Mouse (Mus musculus) liver, embryonic 11.5 days (tissue): ENCODE data around the gene Thap4. TPM values are rescaled to one million over a fixed set of nuclear protein-coding genes. Genes with fewer than 3 reads are reported as not detected.

Experiments used
- ATAC-seq: fragments of 200-750 bp; cut with Nextera tagmentation; replicated peaks from 2 replicates; pipeline ENCODE4 v1.8.0; 2017; ENCODE audit warnings: moderate number of reproducible peaks, mild to moderate bottlenecking, moderate TSS enrichment, moderate library complexity; ENCODE audit not compliant: low FRiP score
- DNase-seq: peaks from one replicate; pipeline ENCODE4 v3.0.0-alpha.2; 2017; ENCODE audit warnings: low spot score
- H3K27ac ChIP-seq: fragments of 300-500 bp; sonication (generic); 2 replicates; pipeline ENCODE4 v1.5.1; 2014; ENCODE audit warnings: mild to moderate bottlenecking, low read depth, low read length, control low read depth
- H3K27me3 ChIP-seq: fragments of 300-500 bp; sonication (generic); replicated peaks from 2 replicates; pipeline ENCODE4 v1.6.1; 2014; ENCODE audit warnings: low read length, mixed read lengths; ENCODE audit not compliant: control insufficient read depth, insufficient read depth
- H3K36me3 ChIP-seq: fragments of 300-500 bp; sonication (generic); 2 replicates; pipeline ENCODE4 v1.6.1; 2014; ENCODE audit warnings: mild to moderate bottlenecking, low read length, moderate library complexity, mixed read lengths; ENCODE audit not compliant: control insufficient read depth, insufficient read depth
- H3K4me1 ChIP-seq: fragments of 300-500 bp; sonication (generic); replicated peaks from 2 replicates; pipeline ENCODE4 v1.6.1; 2014; ENCODE audit warnings: low read length, mixed read lengths; ENCODE audit not compliant: control insufficient read depth, insufficient read depth
- H3K4me2 ChIP-seq: fragments of 300-500 bp; sonication (generic); 2 replicates; pipeline ENCODE4 v1.6.1; 2014; ENCODE audit warnings: mild to moderate bottlenecking, control low read depth, moderate library complexity
- H3K4me3 ChIP-seq: fragments of 300-500 bp; sonication (generic); 2 replicates; pipeline ENCODE4 v1.5.1; 2014; ENCODE audit warnings: low read depth, low read length, control low read depth
- H3K9ac ChIP-seq: fragments of 300-500 bp; sonication (generic); 2 replicates; pipeline ENCODE4 v1.6.1; 2014; ENCODE audit warnings: low read depth, low read length, control low read depth
- H3K9me3 ChIP-seq: fragments of 300-500 bp; sonication (generic); 2 replicates; pipeline ENCODE4 v1.6.1; 2016; ENCODE audit warnings: low read length, inconsistent platforms, mixed read lengths; ENCODE audit not compliant: control insufficient read depth
- WGBS: fragments of 180-500 bp; shearing (Covaris S2); extraction: QIAGEN DNeasy Blood & Tissue Kit; methylation state at CpG from one replicate; pipeline ENCODE4 v1.1.7; 2014; 5-methylcytosine and 5-hydroxymethylcytosine counted together
- polyA plus RNA-seq: library from polyadenylated mRNA; unstranded; fragments of >200 nt; fragmentation: Nextera tagmentation; extraction: Ambion mirVana; gene quantifications from 2 replicates; pipeline ENCODE4 v1.2.1, GENCODE M21; 2014

The Thap4 gene
- polyA plus RNA-seq, result 28.9 and 31.7 TPM in 2 replicates

DNA sequence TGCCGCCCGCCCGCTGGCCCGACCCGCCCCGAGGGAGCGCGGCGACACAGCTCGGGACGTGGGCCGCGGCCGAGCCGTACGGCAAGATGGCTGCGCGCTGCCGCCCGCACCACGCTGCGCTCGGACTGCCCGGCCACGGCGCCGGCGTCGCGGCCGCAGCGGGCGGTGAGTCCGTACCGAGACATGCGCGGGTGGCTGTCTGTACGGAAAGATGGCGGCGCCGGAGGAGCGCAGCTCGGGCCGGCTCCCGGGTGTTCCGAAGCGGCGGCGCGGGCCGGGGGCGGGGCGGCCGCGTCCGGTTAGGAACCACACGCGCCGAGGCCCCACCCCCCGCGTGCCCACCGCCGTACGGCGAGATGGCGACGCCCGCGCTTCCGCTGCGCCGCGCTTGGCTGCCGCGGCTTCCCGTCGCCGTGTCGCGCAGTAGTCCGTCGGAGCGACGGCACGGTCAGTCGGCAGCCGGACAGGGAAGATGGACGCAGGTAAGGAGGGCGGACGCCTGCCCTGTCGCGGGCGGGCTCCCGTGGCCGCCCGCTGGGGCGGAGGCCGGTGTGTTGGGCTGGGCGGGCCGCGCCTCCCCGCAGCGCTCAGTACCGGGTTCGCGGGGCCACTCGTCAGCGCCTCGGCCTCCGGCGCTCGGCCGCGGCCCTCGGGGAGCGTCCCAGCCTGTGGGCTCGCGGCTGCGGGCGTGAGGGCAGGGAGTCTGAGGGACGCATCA lies at the start of gene Thap4:
TSS of gene Thap4 (minus strand) at position 292 of the 718 bp plus-strand sequence.
- peak; percentile 86 for ATAC-seq
- peaks cover 4% of the 10 kb centered on the region; the same call in 1 of the 2 replicates for H3K36me3 ChIP-seq
- H3K4me1 ChIP-seq, result peaks cover 18% of the 10 kb centered on the region
- peak; percentile 87 for DNase-seq
- H3K4me2 ChIP-seq, result peak within 1 kb of the TSS; percentile 97
- peak within 1 kb of the TSS; percentile 93 for H3K4me3 ChIP-seq
- WGBS, result under 1% methylated on average over 87 of the region's 121 CpGs
- peak within 1 kb of the TSS; percentile 83 for H3K27ac ChIP-seq
- H3K9ac ChIP-seq, result peak within 1 kb of the TSS; percentile 87
- H3K9me3 ChIP-seq, result no peaks in the 10 kb centered on the region
- H3K27me3 ChIP-seq, result no peaks in the 10 kb centered on the region

DNA sequence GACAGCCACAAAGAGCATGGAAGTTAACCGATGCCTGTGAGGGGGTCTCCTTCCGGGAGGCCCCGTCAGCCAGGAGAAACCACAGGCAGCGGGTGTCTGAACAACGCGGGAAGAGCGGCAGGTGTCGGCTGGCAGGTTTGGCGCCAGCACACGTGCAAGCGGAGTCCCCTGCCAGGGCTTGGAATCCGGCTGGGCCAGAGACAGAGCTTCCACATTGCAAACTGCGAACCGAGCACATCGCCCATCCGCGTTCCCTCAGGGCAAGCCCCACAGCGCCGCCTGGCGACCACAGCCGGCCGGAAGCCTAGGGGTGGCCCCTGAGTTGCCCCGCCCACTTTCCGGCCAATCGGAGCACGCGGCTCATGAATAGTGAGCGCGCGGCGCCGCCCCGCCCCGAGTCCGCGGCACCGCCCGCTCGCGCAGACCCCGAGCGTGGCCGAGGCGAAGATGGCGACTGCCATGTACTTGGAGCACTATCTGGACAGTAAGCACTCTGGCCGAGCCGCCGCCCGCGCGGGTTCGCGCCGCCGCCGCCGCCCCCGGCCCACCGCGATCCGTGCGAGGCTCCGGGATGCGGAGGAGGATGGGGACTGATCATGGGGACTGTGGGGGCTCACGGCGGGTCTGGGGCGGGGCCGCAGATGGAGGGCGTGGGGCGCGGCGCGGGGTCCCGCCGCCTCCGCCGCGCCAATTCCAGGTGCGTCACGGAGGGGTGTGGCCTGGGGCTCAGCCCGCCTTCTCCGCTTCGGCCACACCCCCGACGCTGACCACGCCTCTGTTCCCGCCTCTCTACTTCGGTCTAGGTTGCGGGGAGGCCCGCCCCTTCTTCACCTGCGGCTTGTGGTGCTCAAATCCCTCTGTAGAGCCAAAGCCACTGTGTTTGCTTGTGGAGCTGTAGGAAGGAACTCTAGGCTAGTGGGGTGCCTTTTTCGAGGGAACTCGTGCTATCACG lies 49.2 kb upstream of the Thap4 start, which contains the start of gene Ing5:
TSS of gene Ing5 (plus strand) at position 410 of the 952 bp plus-strand sequence.
- H3K27me3 ChIP-seq, result no peaks in the 10 kb centered on the region
- H3K4me1 ChIP-seq, result peaks cover 37% of the 10 kb centered on the region
- H3K9me3 ChIP-seq, result no peaks in the 10 kb centered on the region
- WGBS, result under 1% methylated on average over 88 of the region's 94 CpGs
- peak within 1 kb of the TSS; percentile 70 for H3K4me3 ChIP-seq
- H3K36me3 ChIP-seq, result peaks cover 30% of the 10 kb centered on the region
- DNase-seq (peak; percentile 99), ATAC-seq (peak; percentile 90)
- peak within 1 kb of the TSS; percentile 77 for H3K4me2 ChIP-seq
- H3K9ac ChIP-seq, result peak within 1 kb of the TSS; percentile 84
- peak within 1 kb of the TSS; percentile 95 for H3K27ac ChIP-seq

DNA sequence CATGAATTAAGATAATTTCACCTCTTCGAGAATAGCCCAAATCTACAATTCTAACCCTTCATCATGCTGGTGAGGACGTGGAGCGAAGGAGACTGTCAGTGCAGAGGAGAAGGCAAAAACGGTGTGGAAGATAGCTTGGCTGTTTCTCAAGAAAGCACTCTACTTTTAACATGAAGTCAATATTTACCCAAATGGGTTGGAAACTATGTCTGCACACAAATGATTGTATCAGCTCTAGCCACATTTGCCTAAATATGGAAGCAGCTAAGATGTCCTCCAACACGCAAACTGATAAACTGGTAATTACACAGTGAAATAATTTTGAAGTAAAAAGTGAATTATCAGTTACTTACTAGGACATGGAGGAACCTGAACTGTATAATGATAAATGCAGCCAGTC lies 48.1 kb upstream of the Thap4 start:
- H3K27ac ChIP-seq, result peak overlapping the region; percentile 95
- no peak for DNase-seq
- peak overlapping the region; percentile 69 for H3K9ac ChIP-seq
- H3K36me3 ChIP-seq, result peaks cover 31% of the 10 kb centered on the region
- H3K27me3 ChIP-seq, result no peaks in the 10 kb centered on the region
- ATAC-seq, result no peak
- peaks cover 37% of the 10 kb centered on the region for H3K4me1 ChIP-seq
- 63% methylated on average over 5 of the region's 5 CpGs for WGBS
- no peaks in the 10 kb centered on the region for H3K9me3 ChIP-seq
- peak overlapping the region; percentile 77 for H3K4me2 ChIP-seq
- peak overlapping the region; percentile 88 for H3K4me3 ChIP-seq

DNA sequence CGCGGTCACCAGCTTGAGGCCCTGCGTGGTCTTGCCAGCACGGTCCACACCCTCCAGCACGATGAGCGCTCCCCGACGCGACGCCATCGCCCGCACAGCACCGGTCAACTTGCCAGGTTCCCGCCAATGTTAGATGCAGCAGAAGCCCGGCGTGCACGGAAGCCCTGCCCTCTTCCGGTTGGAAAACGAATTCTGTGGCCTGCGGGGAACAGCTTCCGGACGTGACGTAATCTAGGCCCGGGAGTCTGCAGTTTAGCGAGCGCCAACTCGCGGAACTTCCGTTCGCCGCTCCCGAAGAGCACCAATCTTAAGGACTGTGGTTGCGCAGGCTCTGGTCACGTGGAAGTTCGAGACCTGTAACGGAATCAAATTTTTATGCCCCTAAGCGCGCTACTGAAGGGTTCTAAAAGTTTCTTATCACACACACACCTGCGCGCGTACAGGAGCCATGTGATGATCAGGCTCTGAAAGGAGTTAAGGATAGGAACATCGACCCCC lies 47.1 kb upstream of the Thap4 start, which contains the start of gene Dtymk:
TSS of gene Dtymk (minus strand) at position 194 of the 498 bp plus-strand sequence.
- DNase-seq (peak; percentile 86), ATAC-seq (peak; percentile 70)
- under 1% methylated on average over 42 of the region's 42 CpGs for WGBS
- Histone ChIP-seq H3K4me2 (peak within 1 kb of the TSS; percentile 77), H3K27ac (peak within 1 kb of the TSS; percentile 95), H3K4me3 (peak within 1 kb of the TSS; percentile 88), H3K4me1 (peaks cover 37% of the 10 kb centered on the region), H3K27me3 (no peaks in the 10 kb centered on the region), H3K36me3 (peaks cover 29% of the 10 kb centered on the region), H3K9ac (peak within 1 kb of the TSS; percentile 94), H3K9me3 (no peaks in the 10 kb centered on the region)

DNA sequence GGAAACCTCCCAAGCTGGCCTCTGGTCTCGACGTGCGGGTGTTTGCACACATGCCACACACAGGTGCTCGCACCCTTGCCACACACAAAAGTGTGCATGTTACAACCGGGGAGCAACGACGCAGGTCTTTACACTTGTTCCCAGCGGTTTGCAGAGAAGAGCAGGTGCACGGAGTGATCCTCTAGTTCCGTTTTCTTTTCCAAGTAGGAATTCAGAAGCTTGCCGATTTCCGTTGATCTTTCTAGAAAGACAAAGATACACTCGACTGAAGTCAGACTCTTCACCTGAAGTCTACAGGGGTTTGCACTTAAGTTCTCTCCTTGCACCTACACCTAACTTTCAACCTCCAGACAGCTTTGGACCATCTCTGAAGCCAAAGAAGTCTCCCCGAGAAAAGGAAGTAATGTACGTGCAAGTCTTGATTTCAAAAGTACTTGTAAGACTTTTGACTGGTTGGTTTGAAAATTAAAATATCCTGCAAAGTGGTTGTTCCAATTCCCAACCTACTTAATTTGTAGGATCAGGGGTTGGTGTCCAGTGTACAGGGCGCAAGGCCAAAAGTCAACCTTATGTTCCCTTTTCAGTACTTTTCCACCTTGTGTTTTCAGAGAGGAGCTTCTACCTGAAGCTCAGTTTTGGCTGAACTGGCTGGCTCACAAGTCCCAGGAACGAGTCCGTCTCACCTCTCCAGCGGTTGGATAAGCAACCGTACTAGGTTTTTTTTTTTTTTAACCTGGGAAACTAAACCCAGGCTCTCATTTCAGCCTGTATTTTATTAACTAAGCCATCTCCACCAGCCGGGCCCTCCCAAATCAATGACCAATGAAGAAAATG lies 46.2 kb upstream of the Thap4 start:
- Histone ChIP-seq H3K4me3 (peak overlapping the region; percentile 88), H3K4me1 (peaks cover 34% of the 10 kb centered on the region), H3K27ac (peak overlapping the region; percentile 95), H3K9ac (peak overlapping the region; percentile 94), H3K4me2 (peak overlapping the region; percentile 77), H3K9me3 (no peaks in the 10 kb centered on the region), H3K27me3 (no peaks in the 10 kb centered on the region), H3K36me3 (peaks cover 22% of the 10 kb centered on the region)
- WGBS, result 62% methylated on average over 21 of the region's 21 CpGs
- ATAC-seq (no peak), DNase-seq (no peak)

DNA sequence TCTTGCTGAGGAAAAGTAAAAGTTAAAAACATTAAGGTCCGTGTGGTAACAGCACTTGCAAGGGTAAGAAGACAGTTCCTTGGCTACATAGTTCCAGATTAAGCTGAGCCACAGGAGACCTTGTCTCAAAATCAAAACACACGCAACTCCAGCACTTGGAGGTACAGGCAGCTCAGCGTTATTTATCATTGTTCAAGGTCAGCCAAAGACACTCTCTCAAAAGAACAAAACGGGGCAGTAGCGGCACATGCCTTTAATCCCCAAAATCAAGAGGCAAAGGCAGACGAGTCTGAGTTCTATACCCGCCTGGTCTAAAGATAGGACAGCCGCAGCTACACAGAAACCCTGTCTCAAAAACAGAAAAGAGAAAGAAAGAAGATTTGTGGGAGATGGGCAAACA lies 41.2 kb upstream of the Thap4 start:
- Histone ChIP-seq H3K4me2 (no peak overlapping the region), H3K9ac (no peak overlapping the region), H3K27ac (no peak overlapping the region), H3K4me3 (no peak overlapping the region), H3K27me3 (no peaks in the 10 kb centered on the region), H3K4me1 (peaks cover 10% of the 10 kb centered on the region), H3K36me3 (peaks cover 59% of the 10 kb centered on the region), H3K9me3 (no peaks in the 10 kb centered on the region)
- WGBS, result 89% methylated on average over 8 of the region's 8 CpGs
- DNase-seq (no peak), ATAC-seq (no peak)

DNA sequence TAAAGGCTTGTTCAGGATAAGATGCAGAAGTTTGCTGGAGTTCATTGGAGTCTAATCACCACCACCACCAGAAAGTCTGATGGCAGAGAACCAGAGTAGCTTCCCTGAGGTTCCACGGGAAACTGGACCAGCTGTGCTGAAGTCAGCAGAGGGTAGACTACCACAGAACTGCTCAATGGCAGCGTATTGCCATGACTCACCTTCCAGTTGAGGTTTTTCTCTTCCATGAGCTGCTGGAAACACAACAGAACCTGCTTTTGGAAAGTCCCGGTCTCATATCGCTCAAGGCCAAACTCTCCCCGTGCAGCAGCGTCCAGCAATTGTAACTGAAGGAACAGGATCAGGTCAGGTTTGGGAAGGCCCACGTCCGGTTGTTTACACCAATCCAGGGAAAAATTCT lies 39.9 kb upstream of the Thap4 start:
- DNase-seq, result no peak
- Histone ChIP-seq H3K27ac (no peak overlapping the region), H3K4me3 (no peak overlapping the region), H3K4me1 (peaks cover 4% of the 10 kb centered on the region; the same call in 1 of the 2 replicates), H3K9me3 (no peaks in the 10 kb centered on the region), H3K4me2 (no peak overlapping the region), H3K9ac (no peak overlapping the region), H3K36me3 (peaks cover 61% of the 10 kb centered on the region), H3K27me3 (no peaks in the 10 kb centered on the region)
- WGBS, result 92% methylated on average over 8 of the region's 8 CpGs
- ATAC-seq, result no peak

DNA sequence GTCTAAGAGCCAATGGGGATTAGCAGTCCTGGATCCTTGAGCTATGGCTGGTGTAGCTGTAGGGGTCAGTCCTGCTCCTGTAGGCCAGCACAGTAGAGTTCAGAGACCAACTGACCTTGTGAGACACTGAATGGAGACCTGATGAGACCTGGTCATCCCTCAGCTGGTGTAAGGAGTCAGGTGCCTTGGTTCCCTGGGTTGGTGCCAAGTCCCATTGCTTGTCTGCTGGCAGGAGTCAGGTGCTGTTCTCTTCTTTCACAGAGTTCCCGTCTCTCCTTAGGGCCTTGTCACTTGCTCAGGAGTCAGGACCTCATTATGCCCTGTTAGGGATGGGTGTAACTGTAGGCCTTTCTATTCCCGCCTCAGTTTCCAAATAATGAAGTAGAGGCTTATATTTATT lies 32.2 kb upstream of the Thap4 start:
- Histone ChIP-seq H3K4me2 (no peak overlapping the region), H3K4me1 (no peaks in the 10 kb centered on the region), H3K27ac (no peak overlapping the region), H3K36me3 (peaks cover 62% of the 10 kb centered on the region), H3K9ac (no peak overlapping the region), H3K27me3 (no peaks in the 10 kb centered on the region), H3K4me3 (no peak overlapping the region), H3K9me3 (no peaks in the 10 kb centered on the region)
- ATAC-seq, result no peak
- WGBS, result 88% methylated on average over 2 of the region's 2 CpGs
- no peak for DNase-seq
